Mouse (Mus musculus) lung, adult 2 months (tissue): Measurements from ENCODE around the gene Rho.

Experiments
- CTCF ChIP-seq: fragments of 200-500 bp; IDR thresholded peaks from 2 replicates; pipeline ENCODE4 v1.5.1; 2011; ENCODE audit warnings: mild to moderate bottlenecking, low read length, control low read depth; ENCODE audit not compliant: insufficient read depth
- POLR2A ChIP-seq: fragments of 200-500 bp; IDR thresholded peaks from 2 replicates; pipeline ENCODE4 v1.6.1; 2011; ENCODE audit warnings: low read depth, mild to moderate bottlenecking, control low read depth, low read length, borderline replicate concordance; ENCODE audit errors: extremely low read depth

DNA sequence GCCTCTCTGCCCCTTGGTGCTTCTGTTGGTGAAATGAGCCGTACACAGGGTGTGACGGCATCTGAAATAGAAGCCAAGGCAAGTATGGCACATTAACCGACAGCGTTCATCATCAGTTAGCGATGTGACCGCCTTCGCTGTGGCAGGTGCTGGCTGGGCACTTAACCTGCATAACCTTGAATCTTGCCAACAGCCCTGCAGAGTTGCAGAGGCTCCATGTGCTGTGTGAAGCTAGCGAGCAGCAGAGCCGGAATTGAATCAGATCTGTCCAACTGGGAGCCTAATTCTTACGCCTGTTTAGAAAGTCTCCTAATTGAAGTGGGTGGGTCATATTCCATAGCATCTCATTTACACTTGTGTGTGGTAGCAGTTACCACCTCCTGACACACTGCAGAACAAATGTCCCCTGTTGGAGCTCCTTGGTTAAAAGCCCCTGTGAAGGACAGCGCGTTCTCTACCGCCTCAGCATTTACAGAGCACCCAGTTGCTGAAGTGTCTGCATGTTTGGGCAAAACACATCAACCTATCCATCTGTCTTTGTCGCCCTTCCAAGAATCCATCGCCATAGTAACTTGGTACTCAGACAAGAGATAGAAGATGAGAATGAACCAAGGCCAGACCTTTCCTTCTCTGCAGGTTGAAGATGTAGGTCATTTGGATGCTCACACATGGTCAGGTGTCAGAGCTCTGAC, 16.9 kb upstream of the Rho start:
- TF ChIP-seq CTCF (no peak), POLR2A (no peak)
